Mouse (Mus musculus) MEL (cell line): ENCODE measurements around the gene Shisa4.

ENCODE experiments used
- CHD2 ChIP-seq: IDR thresholded peaks from 2 replicates; pipeline ENCODE4 v1.6.1; 2011; ENCODE audit warnings: low read length, improper control_type of control experiment
- CTCF ChIP-seq, 3 experiments: IDR thresholded peaks in 2 of 3; conservative IDR thresholded peaks in 1 of 3; 2 replicates each; pipeline ENCODE4 v1.5.1; 2011 to 2012; ENCODE audit warnings: low read length in 3 of 3, low read depth in 2 of 3, mild to moderate bottlenecking in 2 of 3, improper control_type of control experiment in 1 of 3, inconsistent platforms in 1 of 3, mixed read lengths in 1 of 3, moderate library complexity in 1 of 3; ENCODE audit not compliant: control insufficient read depth in 1 of 3, insufficient read depth in 1 of 3, poor library complexity in 1 of 3, severe bottlenecking in 1 of 3
- E2F4 ChIP-seq: IDR thresholded peaks from 2 replicates; pipeline ENCODE4 v1.6.1; 2011; ENCODE audit warnings: low read depth, low read length, improper control_type of control experiment, borderline replicate concordance
- ETS1 ChIP-seq: IDR thresholded peaks from 2 replicates; pipeline ENCODE4 v1.6.1; 2012; ENCODE audit warnings: low read depth, mild to moderate bottlenecking, inconsistent platforms, low read length, improper control_type of control experiment, moderate library complexity
- GATA1 ChIP-seq: IDR thresholded peaks from 2 replicates; pipeline ENCODE4 v1.6.1; 2011; ENCODE audit warnings: low read depth, low read length, improper control_type of control experiment
- KAT2A ChIP-seq: conservative IDR thresholded peaks from 2 replicates; pipeline ENCODE4 v1.6.1; 2012; ENCODE audit warnings: low read depth, low read length, improper control_type of control experiment, inconsistent platforms
- MAFK ChIP-seq: IDR thresholded peaks from 2 replicates; pipeline ENCODE4 v1.6.1; 2011; ENCODE audit warnings: low read depth, mild to moderate bottlenecking, low read length, improper control_type of control experiment, borderline replicate concordance
- MYC ChIP-seq: IDR thresholded peaks from 2 replicates; pipeline ENCODE4 v1.6.1; 2011; ENCODE audit warnings: low read depth, mild to moderate bottlenecking, low read length, improper control_type of control experiment, moderate library complexity
- NRF1 ChIP-seq: IDR thresholded peaks from 2 replicates; pipeline ENCODE4 v1.6.1; 2014; ENCODE audit warnings: low read depth, mild to moderate bottlenecking, inconsistent platforms, low read length, improper control_type of control experiment, moderate library complexity; ENCODE audit not compliant: poor library complexity, insufficient read depth, severe bottlenecking
- POLR2A ChIP-seq, 2 experiments: IDR thresholded peaks; 2 replicates each; pipeline ENCODE4 v1.6.1; 2011 to 2012; ENCODE audit warnings: low read length in 2 of 2, mild to moderate bottlenecking in 2 of 2, control low read depth in 1 of 2, improper control_type of control experiment in 1 of 2, low read depth in 1 of 2, moderate library complexity in 1 of 2; ENCODE audit not compliant: control insufficient read depth in 1 of 2, insufficient read depth in 1 of 2, poor library complexity in 1 of 2
- SIN3A ChIP-seq: IDR thresholded peaks from 2 replicates; pipeline ENCODE4 v1.6.1; 2012; ENCODE audit warnings: low read length, improper control_type of control experiment, inconsistent platforms
- TCF12 ChIP-seq: IDR thresholded peaks from 2 replicates; pipeline ENCODE4 v1.6.1; 2014; ENCODE audit warnings: low read depth, mild to moderate bottlenecking, inconsistent platforms, low read length, improper control_type of control experiment, moderate library complexity
- ZC3H11A ChIP-seq: IDR thresholded peaks from 2 replicates; pipeline ENCODE4 v1.6.1; 2012; ENCODE audit warnings: low read depth, mild to moderate bottlenecking, inconsistent platforms, low read length, improper control_type of control experiment
- ZKSCAN1 ChIP-seq: IDR thresholded peaks from 2 replicates; pipeline ENCODE4 v1.6.1; 2012; ENCODE audit warnings: low read depth, mild to moderate bottlenecking, inconsistent platforms, low read length, improper control_type of control experiment, moderate library complexity

DNA sequence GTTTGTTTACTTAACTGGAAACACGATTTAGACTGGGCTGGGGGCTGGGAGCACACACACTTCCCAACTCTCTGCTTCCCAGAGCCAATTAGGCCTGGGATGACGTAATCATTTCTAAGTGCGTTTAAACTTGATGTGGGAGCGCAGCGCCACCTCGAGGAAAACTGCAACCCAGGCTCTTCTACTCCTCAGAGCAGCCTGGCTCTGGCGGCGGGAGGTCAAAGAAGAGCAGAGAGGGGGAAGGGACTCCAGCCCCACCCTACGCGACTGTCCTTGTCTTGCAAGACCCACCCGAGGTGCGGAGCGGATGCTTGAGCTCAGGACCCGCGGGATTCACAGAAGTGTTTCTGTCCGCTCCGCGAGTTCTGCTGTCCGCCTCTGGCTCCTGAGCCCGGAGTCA lies 6.8 kb downstream of the Shisa4 start:
- peak; percentile 70 to 89 (median 88) for TF ChIP-seq CTCF (IDR thresholded peaks at IDR 0.05 in 2 of 3, conservative IDR thresholded peaks at IDR 0.05 in 1 of 3; ENCODE audit: control insufficient read depth in 1 of 3, insufficient read depth in 1 of 3, low read depth in 2 of 3, low read length in 3 of 3, poor library complexity in 1 of 3, severe bottlenecking in 1 of 3)
- TF ChIP-seq TCF12: no peak
- TF ChIP-seq CHD2: no peak
- no peak for TF ChIP-seq KAT2A
- no peak for TF ChIP-seq POLR2A (IDR thresholded peaks at IDR 0.05; ENCODE audit: control insufficient read depth in 1 of 2, insufficient read depth in 1 of 2, low read depth in 1 of 2, low read length in 2 of 2, poor library complexity in 1 of 2)
- no peak for TF ChIP-seq E2F4
- no peak for TF ChIP-seq MAFK
- no peak for TF ChIP-seq MYC
- no peak for TF ChIP-seq ZKSCAN1
- peak; percentile 57; the same call in 1 of the 2 replicates for TF ChIP-seq ETS1
- no peak for TF ChIP-seq SIN3A
- peak; percentile 39; the same call in 1 of the 2 replicates for TF ChIP-seq ZC3H11A
- TF ChIP-seq GATA1: no peak
- TF ChIP-seq NRF1: no peak
